ENCODE assay signal across 14 mouse cellular contexts in genomic region chr17:84873554-84873953, GRCm38 (mm10).
A peak's percentile ranks its signal among the peaks of the same experiment; 100 is the strongest.
DNase-seq lines count a peak whose midpoint lies in the region; ATAC-seq lines count a peak whose summit lies in the region.
"Had no signal": no experiment of that assay in that cellular context is flagged by ENCODE, and none has a peak within 500 bp of the region (broad histone marks: within the 10 kb centered on the region; RNA-seq: fewer than 3 reads in every experiment).

No protein-coding gene starts in this region.

- WGBS in heart, embryonic 11.5 days (ENCODE audit: insufficient replicate concordance): 68% methylated on average over 7 of the region's 7 CpGs
- 77% methylated on average over 7 of the region's 7 CpGs for WGBS in kidney, embryonic 15.5 days

- no peaks in the 10 kb centered on the region for H3K27me3 ChIP-seq in heart, embryonic 11.5 days (ENCODE audit: control insufficient read depth, insufficient read depth, low read length)
- no peaks in the 10 kb centered on the region for H3K27me3 ChIP-seq in kidney, embryonic 15.5 days
- H3K27me3 ChIP-seq: embryonic facial prominence, embryonic 15.5 days; limb, embryonic 13.5 days had no signal

- peak; percentile 77 to 88 for DNase-seq in heart, adult 18-20 months
- DNase-seq in brain, adult 2 months (ENCODE audit: low read depth, low spot score): peak; percentile 39
- peak; percentile 26 for DNase-seq in gastrocnemius, postnatal 14 days
- no peak for DNase-seq in right cerebral cortex, adult 2 months (ENCODE audit: low spot score in 2 of 2)
- DNase-seq: layer of hippocampus, adult 9-11 months; lung, postnatal 14 days; midbrain, embryonic 14.5 days; right cerebral cortex, postnatal 4 days had no signal

- H3K4me3 ChIP-seq in heart, embryonic 11.5 days (ENCODE audit: low read depth, low read length): no peak overlapping the region
- no peak overlapping the region for H3K4me3 ChIP-seq in kidney, embryonic 15.5 days (replicated peaks)
- H3K4me3 ChIP-seq: embryonic facial prominence, embryonic 15.5 days; limb, embryonic 13.5 days had no signal

- no peaks in the 10 kb centered on the region for H3K36me3 ChIP-seq in heart, embryonic 11.5 days (ENCODE audit: control insufficient read depth, insufficient read depth, low read length)
- no peaks in the 10 kb centered on the region for H3K36me3 ChIP-seq in kidney, embryonic 15.5 days
- H3K36me3 ChIP-seq: embryonic facial prominence, embryonic 15.5 days; limb, embryonic 13.5 days had no signal

- intact Hi-C loops in gastrocnemius, postnatal 14 days (cut with DNase I; ENCODE audit: low total_unique reads): no loop called here

- H3K27ac ChIP-seq in heart, embryonic 11.5 days (ENCODE audit: low read depth, low read length): no peak overlapping the region
- peak overlapping the region; percentile 22; the same call in 1 of the 2 replicates for H3K27ac ChIP-seq in kidney, embryonic 15.5 days
- H3K27ac ChIP-seq: embryonic facial prominence, embryonic 15.5 days; hindbrain, embryonic 14.5 days; limb, embryonic 13.5 days had no signal

- no peak for ATAC-seq in heart, embryonic 11.5 days (replicated peaks; ENCODE audit: insufficient number of reproducible peaks, low FRiP score, low TSS enrichment)
- no peak; the same call in 1 of the 2 replicates for ATAC-seq in kidney, embryonic 15.5 days (replicated peaks; ENCODE audit: low FRiP score)
- ATAC-seq in CD4-positive, CD25-positive, alpha-beta regulatory T cell, adult 4 months: no peak

- no peaks in the 10 kb centered on the region for H3K4me1 ChIP-seq in heart, embryonic 11.5 days (ENCODE audit: control insufficient read depth, insufficient read depth, low read length)
- H3K4me1 ChIP-seq in kidney, embryonic 15.5 days: peaks cover 30% of the 10 kb centered on the region
- H3K4me1 ChIP-seq: embryonic facial prominence, embryonic 15.5 days; limb, embryonic 13.5 days had no signal

- H3K9me3 ChIP-seq in heart, embryonic 11.5 days (replicated peaks; ENCODE audit: control insufficient read depth, low read length): no peaks in the 10 kb centered on the region
- no peaks in the 10 kb centered on the region for H3K9me3 ChIP-seq in kidney, embryonic 15.5 days (replicated peaks)
- H3K9me3 ChIP-seq: embryonic facial prominence, embryonic 15.5 days; limb, embryonic 13.5 days had no signal

- H3K4me2 ChIP-seq in heart, embryonic 11.5 days: no peak overlapping the region
- no peak overlapping the region for H3K4me2 ChIP-seq in kidney, embryonic 15.5 days
- H3K4me2 ChIP-seq: embryonic facial prominence, embryonic 15.5 days; hindbrain, embryonic 14.5 days; limb, embryonic 13.5 days had no signal

- H3K9ac ChIP-seq in heart, embryonic 11.5 days (ENCODE audit: low read depth, low read length): no peak overlapping the region
- H3K9ac ChIP-seq in kidney, embryonic 15.5 days: no peak overlapping the region
- H3K9ac ChIP-seq: embryonic facial prominence, embryonic 15.5 days; hindbrain, embryonic 14.5 days; limb, embryonic 13.5 days had no signal

Comparison
In these comparisons a context has a peak if more than half of its experiments do, and no peak if none do; other contexts are left out.
1. DNase-seq: peak in heart, adult 18-20 months (2 of 2), brain, adult 2 months (single experiment) and gastrocnemius, postnatal 14 days (single experiment); none in right cerebral cortex, adult 2 months (0 of 2).